Mouse (Mus musculus) layer of hippocampus, postnatal 14 days (tissue): ENCODE measurements at regions not wholly inside any gene's neighbourhood (a gene's known extent, or its start where the extent isn't known, plus 50 kb on each side); places are given as distances from the start of the nearest gene placed in this dataset.
"Not testable (repeated sequence)": the region's sequence is repeated elsewhere in the genome, so short reads cannot be mapped to it uniquely, and the experiment has no call there.

ENCODE experiments used
- DNase-seq, 2 experiments: peaks; one replicate each; pipeline ENCODE4 v3.0.0; 2021 to 2022; ENCODE audit warnings: low spot score in 2 of 2, mixed read lengths in 1 of 2

DNA sequence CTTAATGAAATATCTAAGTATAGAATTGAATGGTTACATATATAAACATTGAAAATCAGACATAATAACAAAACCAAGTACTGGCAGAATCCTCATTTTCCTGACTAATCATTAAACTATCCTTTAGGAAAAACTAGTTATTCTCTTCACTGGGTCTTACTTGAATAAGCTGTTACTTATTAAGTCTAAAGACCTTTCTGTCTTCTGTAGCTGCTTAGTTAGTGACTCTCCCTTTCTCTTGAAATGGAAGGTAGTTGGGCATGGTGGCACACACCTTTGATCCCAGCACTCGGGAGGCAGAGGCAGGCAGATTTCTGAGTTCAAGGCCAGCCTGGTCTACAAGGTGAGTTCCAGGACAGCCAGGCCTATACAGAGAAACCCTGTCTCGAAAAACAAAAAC lies 135.9 kb upstream of the Abcb5 start:
- not testable (repeated sequence) for DNase-seq

DNA sequence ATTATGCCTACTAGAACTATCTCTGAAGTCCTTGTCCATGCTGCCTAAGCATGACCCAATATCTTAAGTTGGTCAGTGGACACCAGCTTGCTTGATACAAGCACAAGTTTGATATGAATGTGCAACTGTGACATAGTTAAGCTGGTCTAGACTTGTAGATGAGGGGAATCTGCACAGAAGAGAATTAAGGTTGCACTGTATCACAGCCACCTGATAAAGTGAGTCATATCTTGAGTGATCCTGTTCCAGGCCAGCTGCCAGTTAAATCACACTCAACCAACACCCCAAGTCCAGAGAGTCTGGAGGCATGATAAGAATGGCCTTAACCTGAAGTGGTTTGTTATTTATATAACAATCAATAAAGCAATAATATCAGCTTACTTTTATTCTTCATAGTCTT lies 133.5 kb upstream of the Abcb5 start:
- DNase-seq: no peak

GRCm38 (mm10) chr12:119097814-119098213 lies 131.6 kb upstream of the Abcb5 start:
- no peak for DNase-seq

DNA sequence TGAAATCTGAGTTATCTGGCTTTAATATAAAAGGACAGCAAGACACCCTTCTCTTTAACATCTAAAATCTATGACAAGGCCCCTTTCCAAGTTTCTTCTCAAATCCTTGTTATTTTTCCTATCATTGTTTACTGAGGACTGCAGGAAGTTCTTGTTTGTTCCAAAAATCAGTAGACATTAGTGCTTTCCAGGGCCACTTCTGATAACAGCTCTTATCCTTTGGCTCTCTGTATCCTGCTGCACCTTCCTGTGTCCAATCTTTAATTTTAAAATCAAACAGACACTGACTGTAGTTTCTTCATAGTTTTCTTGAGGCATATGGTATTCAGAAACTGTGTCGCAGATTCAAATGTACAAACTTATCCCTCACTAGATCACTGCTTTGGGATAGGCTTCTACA lies 128.1 kb upstream of the Abcb5 start:
- no peak for DNase-seq

- no peak for DNase-seq
These were observed 127.2 kb upstream of the Abcb5 start for GRCm38 (mm10) chr12:119093402-119093801.

GRCm38 (mm10) chr12:119089292-119089691 lies 123.1 kb upstream of the Abcb5 start:
- DNase-seq: no peak

DNA sequence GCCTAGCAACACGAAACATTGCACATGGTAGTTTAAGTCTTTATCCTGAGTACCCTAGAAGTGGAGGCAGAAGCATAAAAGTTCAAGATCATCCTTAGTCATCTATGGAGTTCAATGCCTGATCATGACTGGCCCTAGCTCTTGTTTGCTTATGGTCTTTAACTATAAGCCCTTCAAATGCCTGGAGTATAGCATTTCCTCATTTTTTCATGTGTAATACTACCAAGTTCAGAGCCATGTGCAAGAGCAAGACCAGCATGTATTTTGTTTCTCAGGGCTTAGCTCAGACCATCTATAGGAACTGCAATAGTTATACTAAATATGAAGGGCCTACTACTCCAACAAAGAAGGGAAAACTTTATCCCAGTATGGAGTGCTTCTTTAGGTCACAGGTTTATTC lies 122.4 kb upstream of the Abcb5 start:
- DNase-seq: no peak

- no peak for DNase-seq
These were observed 118.6 kb upstream of the Abcb5 start for GRCm38 (mm10) chr12:119084814-119085213.

DNA sequence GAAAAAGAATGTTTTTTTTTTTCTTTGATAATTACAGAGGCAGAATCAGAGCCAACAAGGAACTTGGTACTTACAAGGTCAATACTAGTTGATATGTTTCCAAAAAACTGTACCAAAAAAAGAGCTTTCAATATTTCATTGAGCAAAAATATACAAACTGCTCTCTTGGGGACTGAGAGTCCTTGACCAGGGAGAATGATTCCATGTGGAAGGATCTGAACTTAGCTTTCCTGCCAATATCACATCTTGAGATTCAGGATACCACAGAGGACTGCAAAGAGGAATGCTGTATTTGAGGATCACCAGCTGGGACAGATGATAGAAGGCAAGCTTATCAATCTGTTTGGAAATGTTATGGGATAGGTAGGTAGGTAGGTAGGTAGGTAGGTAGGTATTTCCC lies 116.6 kb upstream of the Abcb5 start:
- no peak for DNase-seq

GRCm38 (mm10) chr12:119075825-119076224 lies 109.6 kb upstream of the Abcb5 start:
- DNase-seq: no peak

DNA sequence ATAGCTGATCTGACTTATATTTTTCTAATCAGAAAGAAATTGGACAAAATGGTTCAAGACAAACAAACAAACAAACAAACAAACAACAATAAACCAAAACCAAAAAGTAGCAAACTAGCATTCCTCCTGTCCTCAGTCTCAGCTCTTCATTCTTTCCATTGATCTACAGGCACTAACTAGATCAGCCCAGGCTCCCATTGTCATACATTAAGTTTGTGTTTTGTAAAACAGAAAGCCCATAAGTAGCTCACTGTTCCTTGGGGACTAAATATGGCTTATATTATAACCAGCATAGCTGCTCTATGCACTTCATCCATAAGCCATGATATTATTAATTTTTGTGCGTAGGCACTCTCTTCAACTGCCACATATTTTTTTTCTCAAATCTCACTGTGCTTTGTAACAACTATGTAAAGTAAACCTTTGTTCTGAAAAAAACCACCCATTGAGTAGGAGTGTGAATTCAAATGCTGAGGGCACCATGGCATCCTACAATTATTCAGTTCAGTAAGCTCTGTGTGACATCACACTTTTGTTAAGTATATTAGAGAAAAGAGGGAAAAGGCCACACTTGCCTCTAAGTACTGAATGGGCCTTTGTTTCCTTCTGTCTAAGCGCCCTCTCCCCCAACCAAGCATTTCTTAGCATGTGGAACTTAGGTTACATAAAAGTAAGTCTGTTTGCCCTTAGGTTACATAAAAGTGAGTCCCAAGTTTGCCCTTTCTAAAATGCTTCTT lies 108.7 kb upstream of the Abcb5 start:
- DNase-seq: no peak

GRCm38 (mm10) chr12:119074147-119074546 lies 107.9 kb upstream of the Abcb5 start:
- DNase-seq: no peak

DNA sequence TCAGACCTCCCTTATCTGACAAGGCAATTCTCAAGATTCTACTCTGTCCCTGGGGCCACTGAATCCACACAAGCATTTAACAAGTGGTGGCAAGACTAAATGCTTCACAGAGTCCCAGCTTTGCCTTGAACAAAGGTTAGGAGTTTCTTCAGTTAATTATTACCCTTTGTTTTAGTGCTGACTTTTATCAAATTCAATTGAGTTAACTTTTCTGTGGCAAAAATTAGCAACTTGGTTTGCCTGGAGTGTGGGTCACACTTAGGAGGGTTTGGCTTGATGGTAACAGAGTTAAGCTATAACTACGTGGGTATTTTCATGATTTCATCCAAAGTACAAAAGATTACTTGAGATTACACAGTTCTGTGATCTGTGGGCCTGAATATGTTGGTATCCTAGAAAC lies 104.7 kb upstream of the Abcb5 start:
- no peak for DNase-seq

DNA sequence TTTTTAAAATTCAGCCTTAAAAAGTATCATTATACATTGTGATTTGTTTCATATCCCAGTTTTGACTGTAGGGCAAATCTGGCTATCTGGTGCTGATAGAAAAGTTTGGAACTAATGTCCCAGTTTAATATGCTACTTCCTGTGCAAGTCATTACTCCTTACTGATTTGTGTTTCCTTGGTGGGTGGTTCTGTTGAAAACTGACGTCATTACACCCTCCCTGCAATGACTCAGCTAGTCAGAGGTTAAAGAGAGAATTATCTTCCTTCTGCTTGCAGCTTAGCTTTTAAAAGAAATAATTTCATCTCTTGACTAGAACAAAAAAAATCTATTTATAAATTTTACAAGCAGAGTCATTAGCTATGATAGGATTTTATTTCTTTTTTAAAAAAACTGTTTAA lies 104.2 kb upstream of the Abcb5 start:
- no peak for DNase-seq

DNA sequence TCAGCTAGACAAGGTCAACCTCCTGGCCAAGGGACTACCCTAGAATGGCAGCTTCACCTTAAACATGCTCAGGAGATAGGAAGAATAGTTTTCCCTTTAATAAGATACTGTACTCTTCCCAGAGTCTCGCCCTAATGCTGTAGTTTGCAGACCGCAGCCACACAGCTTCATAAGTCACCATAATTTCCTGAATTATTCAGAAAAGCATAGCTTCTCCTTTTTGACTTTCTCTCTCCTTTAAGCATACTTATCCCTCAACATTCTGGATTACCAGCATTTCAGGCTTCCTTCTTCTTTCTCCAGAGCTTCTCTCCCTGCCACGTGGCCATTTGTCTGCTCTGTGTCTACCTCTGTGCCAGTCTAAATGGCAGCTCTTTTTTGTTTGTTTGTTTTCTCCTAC lies 103.5 kb upstream of the Abcb5 start:
- no peak for DNase-seq

DNA sequence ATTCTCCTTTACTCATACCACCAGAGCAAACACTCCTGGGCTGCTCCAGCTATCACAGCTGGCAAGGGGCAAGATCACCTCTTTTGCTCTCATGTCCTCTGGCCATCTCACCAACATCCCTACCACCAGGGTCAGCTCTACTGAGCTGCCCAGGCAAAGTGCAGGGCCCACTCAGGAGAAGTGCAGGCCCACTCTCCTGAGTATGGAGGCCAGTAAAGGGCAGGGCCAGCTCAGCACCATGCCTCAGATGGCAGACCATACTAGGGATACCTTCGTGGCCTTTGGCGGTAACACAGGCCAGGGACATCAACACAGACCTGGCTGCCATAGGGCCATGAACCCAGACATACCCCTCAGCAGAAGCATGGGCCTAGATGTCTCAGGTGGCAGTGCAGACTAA lies 101.9 kb upstream of the Abcb5 start:
- no peak for DNase-seq

DNA sequence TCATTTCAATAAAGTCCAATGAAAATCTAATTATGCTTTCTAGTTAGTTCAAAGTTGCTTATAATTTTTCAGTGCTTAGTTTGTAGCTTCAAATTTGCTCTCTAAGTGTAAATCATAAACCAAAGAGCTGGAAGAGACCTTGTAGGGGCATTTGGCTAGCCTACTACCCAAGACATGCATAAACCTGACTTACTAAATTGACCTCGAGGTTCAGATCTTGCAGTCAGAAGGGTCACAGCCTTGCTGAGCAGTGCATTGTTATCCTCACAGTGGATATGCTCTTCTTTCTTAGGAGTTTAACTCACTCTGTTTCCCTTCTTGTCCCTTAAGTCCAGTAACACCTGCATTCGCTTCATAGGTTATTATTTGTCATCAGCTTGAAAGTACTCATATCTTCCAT lies 96.7 kb upstream of the Abcb5 start:
- DNase-seq: no peak

DNA sequence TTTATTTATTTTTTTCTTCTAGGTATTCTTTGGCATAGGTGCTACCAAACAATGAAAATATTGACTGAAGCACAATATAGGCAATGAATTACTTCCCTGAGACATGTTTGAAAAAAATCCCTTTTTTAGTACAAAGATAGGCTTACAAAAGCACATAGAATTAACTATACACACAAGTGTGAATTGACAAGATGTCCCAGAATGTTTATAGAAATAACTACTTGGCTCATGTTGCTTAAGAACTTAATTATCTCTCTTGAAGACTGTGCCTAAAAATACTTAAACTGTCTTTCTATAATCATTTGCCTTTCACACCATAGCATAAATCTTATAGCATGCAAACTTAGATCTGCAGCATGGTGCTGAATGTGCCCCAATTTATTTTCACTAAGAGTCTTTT lies 96.3 kb upstream of the Abcb5 start:
- no peak for DNase-seq

DNA sequence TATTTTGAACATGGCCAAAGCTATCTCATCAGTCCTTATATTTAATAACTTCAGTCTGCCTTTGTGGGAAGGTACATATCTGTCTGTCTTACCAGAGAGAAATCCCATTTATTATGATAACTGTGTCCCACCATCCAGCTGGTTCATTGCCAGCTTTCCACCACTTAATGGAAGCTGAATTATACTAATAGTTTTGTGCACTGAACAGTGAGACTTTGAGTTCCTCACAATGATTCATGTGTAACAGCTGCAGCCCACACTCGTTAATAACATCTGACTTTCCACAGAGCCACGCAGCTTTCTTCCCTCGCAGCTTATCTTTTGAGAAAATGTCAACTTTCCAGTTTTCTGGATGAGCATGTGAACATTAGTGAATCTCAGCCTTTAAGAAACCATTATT lies 88.3 kb upstream of the Abcb5 start:
- DNase-seq: peak; percentile 2 to 3

GRCm38 (mm10) chr12:119051692-119052379 lies 85.6 kb upstream of the Abcb5 start:
- DNase-seq: no peak

- no peak for DNase-seq
These were observed 72.1 kb upstream of the Abcb5 start for GRCm38 (mm10) chr12:119038306-119038705.

GRCm38 (mm10) chr12:119034828-119035227 lies 68.6 kb upstream of the Abcb5 start:
- no peak for DNase-seq

DNA sequence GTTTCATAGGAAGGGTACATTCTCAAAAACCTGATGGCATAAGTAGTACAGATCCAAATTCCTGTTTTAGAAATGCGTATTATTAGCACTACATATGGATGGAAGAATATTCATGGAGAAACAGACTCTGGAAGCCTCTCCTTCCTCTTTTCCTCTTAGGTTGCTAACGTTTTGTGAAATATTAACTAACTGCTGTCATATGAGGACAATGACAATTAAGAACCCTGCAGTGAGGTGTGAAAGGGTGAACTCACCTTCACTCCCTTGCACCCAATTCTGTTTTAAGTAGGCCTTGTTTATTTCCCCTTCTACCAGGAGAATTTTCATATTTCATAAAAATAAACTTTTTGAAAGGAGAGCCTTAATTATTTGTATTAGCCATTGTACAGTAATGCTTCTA lies 62.5 kb upstream of the Abcb5 start:
- DNase-seq: no peak
